Mouse (Mus musculus) inflammation-experienced regulatory T-cells, adult 6 months (primary cell): ENCODE data around the gene Atp6v0a1. TPM values are rescaled to one million over a fixed set of nuclear protein-coding genes. Genes with fewer than 3 reads are reported as not detected.

Experiments used
- ATAC-seq: one replicate; pipeline ENCODE4 v1.8.0; 2017
- polyA plus RNA-seq, 3 experiments: library from polyadenylated mRNA; unstranded; fragments of 100-300 nt; shearing (Covaris generic); gene quantifications; one replicate each; pipeline ENCODE4 v1.2.1; 2017

Gene Atp6v0a1
- polyA plus RNA-seq, 3 experiments from 2014 or later = 1.3 to 7.7 (median 6.8) TPM

- peak; percentile 80 for ATAC-seq
These were observed 77.8 kb downstream of the Atp6v0a1 start, which contains the start of gene Mlx for GRCm38 (mm10) chr11:101086756-101087681. Gene Mlx (plus strand): TSS chr11:101087277.

- no peak for ATAC-seq
These were observed 78.4 kb downstream of the Atp6v0a1 start for GRCm38 (mm10) chr11:101087682-101088055.

GRCm38 (mm10) chr11:101089931-101090330 is 80.7 kb downstream of the Atp6v0a1 start:
- no peak for ATAC-seq

GRCm38 (mm10) chr11:101094930-101095313 is 85.7 kb downstream of the Atp6v0a1 start:
- ATAC-seq = no peak

GRCm38 (mm10) chr11:101095314-101096024 is 86.2 kb downstream of the Atp6v0a1 start, which contains the start of gene Psmc3ip:
Gene Psmc3ip (minus strand): TSS chr11:101095436.
- peak; percentile 95 for ATAC-seq

- no peak for ATAC-seq
These were observed 89.0 kb downstream of the Atp6v0a1 start for GRCm38 (mm10) chr11:101098231-101098630.

- ATAC-seq = no peak
These were observed 93.8 kb downstream of the Atp6v0a1 start for GRCm38 (mm10) chr11:101103011-101103410.

DNA sequence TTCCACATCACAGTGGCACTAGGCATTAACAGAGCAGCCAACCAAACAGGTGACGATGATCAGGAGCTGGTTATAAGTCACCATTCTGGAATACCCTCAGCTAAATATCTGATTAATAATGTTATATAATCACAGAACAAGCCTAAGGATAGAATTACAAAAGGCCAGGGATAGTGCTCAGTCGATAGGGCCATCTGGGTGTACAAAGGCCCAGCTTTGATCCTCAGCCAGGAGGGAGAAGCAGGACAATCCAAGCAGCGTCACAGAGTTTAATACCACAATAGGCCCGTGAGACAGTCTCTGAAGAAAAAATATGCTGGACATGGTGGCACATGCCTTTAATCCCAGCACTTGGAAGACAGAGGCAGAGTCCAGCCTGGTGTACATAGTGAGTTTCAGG is 100.1 kb downstream of the Atp6v0a1 start:
- no peak for ATAC-seq

- no peak for ATAC-seq
These were observed 101.5 kb downstream of the Atp6v0a1 start for GRCm38 (mm10) chr11:101110708-101111107.

DNA sequence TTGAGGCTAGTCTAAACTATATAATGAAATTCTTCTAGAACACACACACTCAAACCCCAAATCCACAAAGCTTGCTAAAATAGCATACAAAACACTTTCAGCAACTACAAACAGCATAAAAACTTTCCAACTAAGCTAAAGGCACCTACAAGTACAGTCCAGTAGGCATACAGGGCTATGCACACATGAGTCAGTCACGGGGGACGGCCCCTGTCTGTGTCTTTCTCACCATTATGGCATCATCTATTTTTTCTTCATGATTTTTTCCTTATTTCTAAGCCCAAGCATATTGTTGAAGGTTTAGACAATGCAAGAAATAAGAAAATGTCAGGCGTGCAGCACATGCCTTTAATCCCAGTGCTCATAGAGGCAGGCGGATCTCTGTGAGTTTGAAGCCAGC is 101.9 kb downstream of the Atp6v0a1 start:
- no peak for ATAC-seq

- ATAC-seq = no peak
These were observed 102.9 kb downstream of the Atp6v0a1 start for GRCm38 (mm10) chr11:101112186-101112585.

Other genes with a start within 250 kb of the Atp6v0a1 start
- under 1 TPM in 1 of 3 experiments, not detected in 2; 0.47 TPM for gene Kcnh4, start 249.5 kb upstream of the Atp6v0a1 start, polyA plus RNA-seq
- not detected for gene Hcrt, start 246.5 kb upstream of the Atp6v0a1 start, polyA plus RNA-seq
- gene Ghdc, start 238.5 kb upstream of the Atp6v0a1 start, polyA plus RNA-seq = 1 to 10 TPM; 1.7 to 2.6 (median 2.1) TPM
- gene Stat5b, start 158.7 kb upstream of the Atp6v0a1 start, polyA plus RNA-seq = 10 to 100 TPM; 25.2 to 40.4 (median 33.7) TPM
- gene Stat5a, start 150.1 kb upstream of the Atp6v0a1 start, polyA plus RNA-seq = 10 to 100 TPM; 31.2 to 34.1 (median 31.3) TPM
- 100 to 1,000 TPM in 1 of 3 experiments, 10 to 100 TPM in 2; 79.3 to 111 (median 99.2) TPM for gene Stat3, start 69.9 kb upstream of the Atp6v0a1 start, polyA plus RNA-seq
- under 1 TPM in 2 of 3 experiments, not detected in 1; 0.09 to 0.26 TPM for gene Cavin1, start 38.6 kb upstream of the Atp6v0a1 start, polyA plus RNA-seq
- 1 to 10 TPM; 4.4 to 7.3 (median 5.7) TPM for gene Naglu, start 60.6 kb downstream of the Atp6v0a1 start, polyA plus RNA-seq
- under 1 TPM in 1 of 3 experiments, not detected in 2; 0.26 TPM for gene Hsd17b1, start 69.0 kb downstream of the Atp6v0a1 start, polyA plus RNA-seq
- 10 to 100 TPM; 16.5 to 21.0 (median 18.2) TPM for gene Coasy, start 73.1 kb downstream of the Atp6v0a1 start, polyA plus RNA-seq
- 10 to 100 TPM; 61.9 to 74.3 (median 66.5) TPM for gene Mlx, start 77.8 kb downstream of the Atp6v0a1 start, polyA plus RNA-seq
- 10 to 100 TPM in 1 of 3 experiments, 1 to 10 TPM in 2; 7.7 to 19.7 (median 10.0) TPM for gene Psmc3ip, start 86.0 kb downstream of the Atp6v0a1 start, polyA plus RNA-seq
- 10 to 100 TPM; 15.1 to 26.8 (median 21.4) TPM for gene Retreg3, start 110.4 kb downstream of the Atp6v0a1 start, polyA plus RNA-seq
- gene Tubg1, start 110.5 kb downstream of the Atp6v0a1 start, polyA plus RNA-seq = 10 to 100 TPM; 24.7 to 32.4 (median 24.7) TPM
- 1 to 10 TPM; 1.2 to 1.8 (median 1.5) TPM for gene Tubg2, start 146.5 kb downstream of the Atp6v0a1 start, polyA plus RNA-seq
- gene Cntnap1, start 161.1 kb downstream of the Atp6v0a1 start, polyA plus RNA-seq = under 1 TPM in 2 of 3 experiments, not detected in 1; 0.09 to 0.15 TPM
- not detected for gene Plekhh3, start 161.9 kb downstream of the Atp6v0a1 start, polyA plus RNA-seq
- under 1 TPM in 2 of 3 experiments, not detected in 1; 0.33 to 0.55 TPM for gene Ccr10, start 166.0 kb downstream of the Atp6v0a1 start, polyA plus RNA-seq
- gene Ezh1, start 217.0 kb downstream of the Atp6v0a1 start, polyA plus RNA-seq = 10 to 100 TPM; 38.0 to 70.6 (median 62.7) TPM
- gene Ramp2, start 236.6 kb downstream of the Atp6v0a1 start, polyA plus RNA-seq = not detected
- gene Vps25, start 244.3 kb downstream of the Atp6v0a1 start, polyA plus RNA-seq = 100 to 1,000 TPM; 134 to 144 (median 138) TPM